Mouse (Mus musculus) spleen, postnatal 4 days (tissue): ENCODE data around the gene Onecut3.

ENCODE experiments used
- DNase-seq, 2 experiments: peaks; one replicate each; pipeline ENCODE4 v3.0.0; 2022; ENCODE audit warnings: low spot score in 2 of 2

The Onecut3 gene

DNA sequence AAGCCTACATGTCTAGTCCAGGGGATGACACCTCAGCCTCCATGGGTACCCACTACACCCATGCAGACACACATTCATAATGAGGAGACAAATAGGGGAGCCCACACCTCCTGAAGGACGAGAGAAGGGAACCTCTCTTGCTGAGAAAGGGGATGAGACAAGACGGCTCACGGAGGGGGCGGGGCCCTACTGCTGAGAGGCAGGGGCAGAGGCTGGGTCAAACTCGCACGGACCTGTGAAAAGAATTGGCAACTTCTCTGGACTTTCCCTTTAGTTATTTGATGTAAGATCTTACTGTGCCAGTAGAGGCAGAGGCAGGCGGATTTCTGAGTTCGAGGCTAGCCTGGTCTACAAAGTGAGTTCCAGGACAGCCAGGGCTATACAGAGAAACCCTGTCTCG is 57.7 kb downstream of the Onecut3 start:
- DNase-seq: no peak

DNA sequence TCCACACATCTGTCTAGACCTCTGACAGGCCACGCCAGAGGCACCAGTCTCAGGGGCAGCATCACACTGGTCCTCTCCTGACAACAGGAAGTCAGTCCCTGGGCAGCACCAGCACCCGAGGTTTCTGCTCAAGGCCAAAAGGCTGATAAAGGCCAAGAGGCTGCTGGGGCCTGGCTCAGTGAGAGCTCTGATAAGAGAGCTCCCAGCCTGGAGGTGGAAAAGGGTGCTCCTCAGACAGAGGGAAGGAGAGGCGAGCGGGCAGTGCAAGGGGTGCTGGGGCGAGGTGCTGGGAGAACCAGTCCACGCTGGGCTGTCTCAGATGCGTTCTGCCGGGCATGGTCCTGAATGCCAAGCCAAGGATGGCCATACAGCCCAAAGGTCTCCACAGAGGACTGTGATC is 58.9 kb downstream of the Onecut3 start:
- peak; percentile 78 to 84 for DNase-seq

- DNase-seq: no peak
Measured at GRCm38 (mm10) chr10:80553997-80554396, 59.4 kb downstream of the Onecut3 start.

- peak; percentile 86 to 97 for DNase-seq
Measured at GRCm38 (mm10) chr10:80557346-80557965, 62.8 kb downstream of the Onecut3 start.

- DNase-seq: no peak
Measured at GRCm38 (mm10) chr10:80559431-80559830, 64.8 kb downstream of the Onecut3 start.

DNA sequence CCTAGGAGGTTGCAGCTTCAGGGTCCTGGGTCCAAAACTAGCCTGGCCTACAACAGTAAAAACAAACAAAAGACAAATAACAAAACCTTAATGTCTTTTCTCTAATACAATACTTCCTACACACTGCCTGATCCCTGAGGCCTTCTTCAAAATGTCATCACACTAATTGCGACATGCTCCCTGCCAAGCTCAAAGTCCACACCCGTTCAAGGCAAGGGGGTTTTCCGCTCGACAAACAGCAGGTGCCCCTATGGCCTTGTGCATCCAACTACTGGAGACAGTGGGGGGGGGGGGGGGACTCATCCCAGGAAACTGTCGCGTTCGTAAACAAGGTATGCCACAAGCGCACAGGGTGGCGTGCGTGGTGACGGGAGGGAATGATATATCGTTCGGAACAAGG is 66.0 kb downstream of the Onecut3 start:
- DNase-seq: no peak

- DNase-seq: peak; percentile 94 to 97
Measured at GRCm38 (mm10) chr10:80561116-80561944, 66.7 kb downstream of the Onecut3 start, which contains the start of gene Rexo1. Gene Rexo1, minus strand, starts transcription at chr10:80561560.

DNA sequence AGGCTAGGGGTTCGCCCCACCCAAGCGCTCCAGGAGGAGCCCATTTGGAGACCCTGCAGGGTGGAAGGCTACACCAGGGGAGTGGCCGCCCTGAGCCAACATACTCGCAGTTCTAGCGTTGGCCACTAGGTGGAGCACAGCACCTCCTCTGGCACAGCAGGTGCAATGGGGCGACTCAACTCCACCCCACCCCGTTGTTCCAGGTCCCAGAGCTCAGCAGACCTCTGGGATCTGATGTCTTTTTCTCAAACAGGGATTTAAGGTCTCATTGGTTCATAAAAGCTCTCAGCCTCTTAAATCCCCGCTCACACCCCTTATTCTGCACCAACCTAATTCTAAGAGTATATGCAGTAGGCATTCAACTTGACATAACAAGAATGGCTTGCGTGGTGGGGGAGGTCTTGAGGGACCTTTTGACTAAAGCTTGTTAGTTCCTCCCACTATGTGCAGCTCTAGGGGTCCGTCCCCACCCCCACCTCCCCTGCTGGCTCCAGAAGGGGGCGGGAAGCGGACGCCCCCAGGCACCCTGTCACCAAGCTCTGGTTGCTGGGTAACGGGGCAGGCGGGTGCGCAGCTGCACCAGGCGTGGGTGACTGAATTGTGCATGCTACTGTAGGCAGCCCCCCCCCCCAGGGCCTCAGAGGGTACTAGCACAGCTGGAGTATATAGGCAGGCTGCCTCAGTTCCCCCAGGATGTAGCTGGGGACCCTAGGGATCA is 71.9 kb downstream of the Onecut3 start:
- peak; percentile 91 to 98 for DNase-seq
